Mouse (Mus musculus) gastrocnemius, postnatal 14 days (tissue): Measurements from ENCODE around the gene Fam213b. TPM values are rescaled to one million over a fixed set of nuclear protein-coding genes. Genes with fewer than 3 reads are reported as not detected.
A peak's percentile ranks its signal among the peaks of the same experiment; 100 is the strongest.

ENCODE experiments used
- DNase-seq: peaks from one replicate; pipeline ENCODE4 v3.0.0; 2021; ENCODE audit warnings: mixed read lengths
- intact Hi-C: fragments of 180-260 bp; cut with DNase I; formaldehyde crosslinking; loops from one replicate; pipeline ENCODE4 v1.15.1; 2025; ENCODE audit warnings: low total_unique reads
- total RNA-seq, 2 experiments: library from RNA; stranded (reverse); gene quantifications; 2 replicates each; pipeline ENCODE4 v1.2.3; 2021

Fam213b gene
- total RNA-seq, 2 experiments from 2014 or later = 110 to 112 TPM

- DNase-seq = no peak
- intact Hi-C loops = no loop called here
Observed at GRCm38 (mm10) chr4:154887593-154888250, 11.2 kb downstream of the Fam213b start.

GRCm38 (mm10) chr4:154886876-154887592, 11.9 kb downstream of the Fam213b start:
- intact Hi-C loops = no loop called here
- DNase-seq = peak; percentile 32

GRCm38 (mm10) chr4:154885416-154885815, 13.5 kb downstream of the Fam213b start:
- intact Hi-C loops = no loop called here
- DNase-seq = no peak

GRCm38 (mm10) chr4:154882014-154882659, 16.8 kb downstream of the Fam213b start:
- no peak for DNase-seq
- intact Hi-C loops = no loop called here

GRCm38 (mm10) chr4:154880730-154881129, 18.2 kb downstream of the Fam213b start:
- intact Hi-C loops = no loop called here
- peak; percentile 2 for DNase-seq

GRCm38 (mm10) chr4:154877864-154878548, 20.9 kb downstream of the Fam213b start:
- intact Hi-C loops = loop anchor here (5.0 to 10.0 kb wide), 2 partner anchors 34 to 67 kb away; no protein-coding TSS in a partner anchor
- peak; percentile 91 for DNase-seq

GRCm38 (mm10) chr4:154873186-154873585, 25.7 kb downstream of the Fam213b start:
- intact Hi-C loops = loop anchor here (5.0 to 10.0 kb wide), 2 partner anchors 72 to 189 kb away; no protein-coding TSS in a partner anchor

GRCm38 (mm10) chr4:154871757-154872251, 27.1 kb downstream of the Fam213b start:
- no peak for DNase-seq
- intact Hi-C loops = loop anchor here (5.0 to 10.0 kb wide), 2 partner anchors 73 to 190 kb away; no protein-coding TSS in a partner anchor

More at GRCm38 (mm10) chr4:154873186-154873585, 25.7 kb downstream of the Fam213b start:
- no peak for DNase-seq

- intact Hi-C loops = loop anchor here (5.0 to 10.0 kb wide), 2 partner anchors 74 to 192 kb away; no protein-coding TSS in a partner anchor
Observed at GRCm38 (mm10) chr4:154870721-154871120, 28.2 kb downstream of the Fam213b start.

GRCm38 (mm10) chr4:154869440-154869839, 29.5 kb downstream of the Fam213b start, which contains the start of gene Mmel1:
TSS of gene Mmel1 (plus strand) at chr4:154869585.
- DNase-seq = no peak
- intact Hi-C loops = no loop called here

More at GRCm38 (mm10) chr4:154870721-154871120, 28.2 kb downstream of the Fam213b start:
- no peak for DNase-seq

- intact Hi-C loops = no loop called here
- no peak for DNase-seq
Observed at GRCm38 (mm10) chr4:154867257-154867656, 31.7 kb downstream of the Fam213b start.

GRCm38 (mm10) chr4:154866391-154866790, 32.5 kb downstream of the Fam213b start:
- intact Hi-C loops = no loop called here
- no peak for DNase-seq

- DNase-seq = no peak
- intact Hi-C loops = no loop called here
Observed at GRCm38 (mm10) chr4:154864961-154865760, 33.8 kb downstream of the Fam213b start.

- peak; percentile 91 for DNase-seq
- intact Hi-C loops = no loop called here
Observed at GRCm38 (mm10) chr4:154864271-154864771, 34.6 kb downstream of the Fam213b start.

GRCm38 (mm10) chr4:154863436-154863935, 35.4 kb downstream of the Fam213b start:
- intact Hi-C loops = no loop called here

GRCm38 (mm10) chr4:154861967-154862366, 37.0 kb downstream of the Fam213b start:
- intact Hi-C loops = no loop called here
- no peak for DNase-seq

More at GRCm38 (mm10) chr4:154863436-154863935, 35.4 kb downstream of the Fam213b start:
- no peak for DNase-seq

- DNase-seq = no peak
- intact Hi-C loops = no loop called here
Observed at GRCm38 (mm10) chr4:154858601-154859000, 40.3 kb downstream of the Fam213b start.
